Mouse (Mus musculus): ENCODE results near the gene Gm9945.

- TF ChIP-seq HCFC1 (IDR thresholded peaks at IDR 0.05; ENCODE audit: low read depth, low read length) (no peak), JUND (conservative IDR thresholded peaks at IDR 0.05; ENCODE audit: low read depth, low read length) (no peak), POLR2A (IDR thresholded peaks at IDR 0.05; ENCODE audit: low read depth, low read length) (no peak), EP300 (IDR thresholded peaks at IDR 0.05; ENCODE audit: low read length) (no peak), POLR2AphosphoS2 (IDR thresholded peaks at IDR 0.05; ENCODE audit: low read depth, low read length) (no peak), CTCF (conservative IDR thresholded peaks at IDR 0.05 in 1 of 2, IDR thresholded peaks at IDR 0.05 in 1 of 2; ENCODE audit: low read depth in 2 of 2, low read length in 2 of 2) (peak; percentile 83 to 86; a peak in 3 of 4 replicates)
Observed at GRCm38 (mm10) chr11:53524905-53525304, 44.9 kb downstream of the Gm9945 start.

All from CH12.LX (cell line).